Mouse (Mus musculus): Measurements from ENCODE around the gene Tnrc18. TPM values are rescaled to one million over a fixed set of nuclear protein-coding genes. Genes with fewer than 3 reads are reported as not detected.

Tnrc18 gene
- polyA plus RNA-seq, 1 experiment, result 13.2 TPM

DNA sequence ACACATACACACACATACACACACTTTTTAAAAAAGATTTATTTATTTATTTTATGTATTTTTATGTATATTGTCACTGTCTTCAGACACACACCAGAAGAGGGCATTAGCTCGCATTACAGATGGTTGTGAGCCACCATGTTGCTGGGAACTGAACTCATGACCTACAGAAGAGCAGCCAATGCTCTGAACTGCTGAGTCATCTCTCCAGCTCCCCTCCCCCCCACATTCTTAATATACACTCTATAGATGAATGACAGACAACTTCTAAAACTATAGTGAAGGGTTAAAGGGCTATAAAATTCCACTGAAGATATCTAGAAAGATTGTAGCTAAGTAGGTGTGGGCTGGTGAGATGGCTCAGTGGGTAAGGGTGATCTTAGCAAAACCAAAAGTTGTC, 13.7 kb downstream of the Tnrc18 start:
- no peak overlapping the region; the same call in 1 of the 2 replicates for H3K27ac ChIP-seq (replicated peaks; ENCODE audit: low read depth, low read length)
- no peak overlapping the region for H3K4me3 ChIP-seq (ENCODE audit: insufficient read depth, low read depth, low read length)
- H3K4me1 ChIP-seq (ENCODE audit: control insufficient read depth, insufficient read depth, insufficient read length, low read length), result peaks cover 15% of the 10 kb centered on the region; the same call in 1 of the 2 replicates

DNA sequence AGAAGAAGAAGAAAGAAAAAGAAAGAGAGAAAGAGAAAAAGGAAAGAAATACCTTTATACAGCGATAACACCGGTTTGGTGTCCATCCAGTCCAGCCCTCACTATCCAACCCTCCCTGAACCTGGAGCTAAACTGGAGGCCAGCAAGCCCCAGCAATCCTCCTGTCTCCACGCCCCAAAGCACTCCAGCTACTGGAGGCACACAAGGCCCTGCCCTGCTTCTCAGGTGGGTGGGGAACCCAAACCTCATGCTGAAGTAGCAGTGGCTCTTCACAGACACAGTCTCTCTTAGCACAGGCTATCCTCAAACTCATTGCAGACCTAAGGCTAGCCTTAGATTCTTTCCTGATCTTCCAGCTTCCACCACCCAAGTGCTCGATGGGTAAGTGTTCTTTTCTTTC, 14.6 kb downstream of the Tnrc18 start:
- H3K4me3 ChIP-seq (ENCODE audit: insufficient read depth, low read depth, low read length), result no peak overlapping the region
- H3K4me1 ChIP-seq (ENCODE audit: control insufficient read depth, insufficient read depth, insufficient read length, low read length), result peaks cover 17% of the 10 kb centered on the region
- H3K27ac ChIP-seq (replicated peaks; ENCODE audit: low read depth, low read length), result no peak overlapping the region

DNA sequence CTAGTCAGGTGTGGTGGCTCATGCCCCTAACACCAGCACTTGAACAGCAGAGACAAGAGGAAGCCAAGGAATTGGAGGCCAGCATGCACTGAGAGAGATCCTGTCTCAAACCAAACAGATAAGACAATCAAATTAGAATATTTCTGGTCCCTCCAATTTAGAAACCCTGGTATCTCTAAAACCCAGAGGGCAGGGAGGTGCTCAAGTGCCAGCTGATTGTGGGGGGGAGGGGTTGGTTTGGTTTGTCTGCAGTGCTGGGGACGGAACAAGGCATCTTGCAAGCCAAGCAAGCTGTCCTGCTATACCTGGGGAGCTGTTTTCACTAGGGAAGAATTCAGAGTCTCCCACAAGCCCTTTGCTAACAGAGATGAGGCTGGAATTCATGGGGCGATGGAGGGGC, 15.5 kb downstream of the Tnrc18 start:
- H3K4me3 ChIP-seq (ENCODE audit: insufficient read depth, low read depth, low read length), result no peak overlapping the region
- H3K4me1 ChIP-seq (ENCODE audit: control insufficient read depth, insufficient read depth, insufficient read length, low read length), result peaks cover 22% of the 10 kb centered on the region
- H3K27ac ChIP-seq (replicated peaks; ENCODE audit: low read depth, low read length), result no peak overlapping the region

DNA sequence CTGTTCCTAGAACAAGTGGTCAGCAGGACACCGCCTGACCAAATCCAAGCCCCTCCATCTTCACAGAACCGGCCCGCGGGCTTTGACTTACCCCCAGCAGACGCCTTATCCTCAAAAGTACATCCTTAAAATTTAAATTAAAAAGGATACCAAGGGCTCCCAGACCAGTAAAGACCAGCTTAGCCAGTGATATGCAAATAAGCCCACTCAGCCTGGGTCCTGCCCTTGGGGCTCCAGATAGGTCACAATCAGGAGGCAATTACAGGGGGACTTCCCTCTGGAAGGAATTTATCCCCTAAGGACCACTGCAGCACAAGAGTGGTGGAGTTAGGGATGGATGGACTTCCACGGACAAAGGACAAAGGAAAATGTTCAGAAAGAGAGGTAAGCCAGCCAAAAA, 16.8 kb downstream of the Tnrc18 start:
- no peak overlapping the region for H3K27ac ChIP-seq (replicated peaks; ENCODE audit: low read depth, low read length)

DNA sequence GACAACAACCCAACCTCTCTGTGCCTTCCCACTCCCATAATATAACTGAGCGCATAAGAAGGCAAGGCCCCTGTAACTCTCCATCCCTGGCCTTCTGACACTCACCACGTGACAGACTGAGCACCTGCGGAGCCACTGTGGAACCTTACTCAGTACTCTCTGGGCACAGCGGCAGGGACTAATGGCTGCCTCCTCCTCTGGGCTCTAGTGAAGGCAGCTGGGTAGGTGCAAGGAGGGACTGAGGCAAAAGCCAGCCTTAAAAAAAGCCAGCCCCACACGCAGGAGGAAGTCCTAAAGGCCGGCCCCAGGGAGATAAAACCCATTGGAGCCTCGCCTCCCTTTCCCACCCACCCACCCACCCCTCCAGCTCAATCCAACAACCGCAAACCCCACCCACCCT, 17.3 kb downstream of the Tnrc18 start:
- Histone ChIP-seq H3K4me1 (ENCODE audit: control insufficient read depth, insufficient read depth, insufficient read length, low read length) (peaks cover 22% of the 10 kb centered on the region), H3K27ac (replicated peaks; ENCODE audit: low read depth, low read length) (no peak overlapping the region), H3K4me3 (ENCODE audit: insufficient read depth, low read depth, low read length) (no peak overlapping the region)

More for the DNA sequence above, 16.8 kb downstream of the Tnrc18 start:
- peaks cover 22% of the 10 kb centered on the region for H3K4me1 ChIP-seq (ENCODE audit: control insufficient read depth, insufficient read depth, insufficient read length, low read length)
- H3K4me3 ChIP-seq (ENCODE audit: insufficient read depth, low read depth, low read length), result no peak overlapping the region

DNA sequence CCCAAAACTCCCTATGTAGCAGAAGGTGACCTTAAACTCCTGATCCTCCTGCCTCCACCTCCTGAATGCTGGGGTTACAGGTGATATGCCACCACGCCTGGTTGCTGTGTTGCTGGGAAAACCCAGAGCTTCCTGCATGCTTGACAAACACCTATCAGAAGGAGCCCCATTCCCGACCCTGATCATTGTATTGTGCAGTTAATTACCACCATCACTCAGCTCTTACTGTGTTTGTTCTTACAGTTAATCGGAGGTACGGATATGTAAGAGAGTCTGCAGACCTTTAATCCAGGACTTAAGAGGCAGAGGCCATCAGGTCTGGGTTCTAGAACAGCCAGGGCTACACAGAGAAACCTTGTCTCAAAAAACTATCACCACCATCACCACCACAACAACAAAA, 18.2 kb downstream of the Tnrc18 start:
- Histone ChIP-seq H3K4me1 (ENCODE audit: control insufficient read depth, insufficient read depth, insufficient read length, low read length) (peaks cover 20% of the 10 kb centered on the region), H3K4me3 (ENCODE audit: insufficient read depth, low read depth, low read length) (no peak overlapping the region), H3K27ac (replicated peaks; ENCODE audit: low read depth, low read length) (no peak overlapping the region)

DNA sequence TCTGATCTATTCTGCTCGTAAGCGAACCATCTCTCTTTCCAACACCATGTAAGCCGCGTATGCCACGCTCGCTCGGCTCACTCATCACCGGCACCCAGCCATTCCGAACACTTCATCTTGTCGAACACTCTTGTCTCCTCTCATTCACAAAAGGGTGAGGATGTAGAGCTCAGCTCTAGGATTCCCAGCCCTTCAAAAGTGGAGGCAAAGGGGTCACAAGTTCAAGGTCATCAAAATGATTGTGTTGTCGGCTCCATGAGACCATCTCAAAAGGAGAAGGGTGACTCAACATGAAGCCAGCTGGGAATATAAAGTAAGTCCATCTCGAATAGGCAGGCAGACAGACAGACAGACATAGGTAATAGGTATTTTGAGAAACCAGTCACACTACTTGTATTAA, 19.3 kb downstream of the Tnrc18 start:
- no peak overlapping the region for H3K27ac ChIP-seq (replicated peaks; ENCODE audit: low read depth, low read length)
- peaks cover 16% of the 10 kb centered on the region for H3K4me1 ChIP-seq (ENCODE audit: control insufficient read depth, insufficient read depth, insufficient read length, low read length)
- H3K4me3 ChIP-seq (ENCODE audit: insufficient read depth, low read depth, low read length), result no peak overlapping the region

DNA sequence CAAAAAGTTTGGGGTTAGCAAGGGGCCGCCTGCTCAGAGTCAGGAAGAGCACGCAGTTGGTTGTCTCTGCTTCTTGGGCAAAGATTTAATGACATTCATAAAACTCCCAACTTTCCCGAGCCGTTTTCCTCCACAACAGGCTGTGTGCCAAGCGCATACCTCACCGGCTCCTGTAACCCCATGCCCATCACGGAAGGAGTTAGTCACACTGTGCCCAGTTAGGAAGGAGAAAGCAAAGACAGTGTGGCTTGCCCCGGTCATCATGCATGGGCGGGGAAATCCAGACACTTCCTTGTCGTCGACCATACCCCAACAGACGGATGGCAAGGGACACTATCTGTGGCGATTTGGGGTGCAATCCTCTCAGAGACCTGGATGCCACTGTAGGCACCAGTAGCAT, 19.8 kb downstream of the Tnrc18 start:
- no peak overlapping the region for H3K4me3 ChIP-seq (ENCODE audit: insufficient read depth, low read depth, low read length)
- H3K27ac ChIP-seq (replicated peaks; ENCODE audit: low read depth, low read length), result no peak overlapping the region
- peaks cover 11% of the 10 kb centered on the region for H3K4me1 ChIP-seq (ENCODE audit: control insufficient read depth, insufficient read depth, insufficient read length, low read length)

DNA sequence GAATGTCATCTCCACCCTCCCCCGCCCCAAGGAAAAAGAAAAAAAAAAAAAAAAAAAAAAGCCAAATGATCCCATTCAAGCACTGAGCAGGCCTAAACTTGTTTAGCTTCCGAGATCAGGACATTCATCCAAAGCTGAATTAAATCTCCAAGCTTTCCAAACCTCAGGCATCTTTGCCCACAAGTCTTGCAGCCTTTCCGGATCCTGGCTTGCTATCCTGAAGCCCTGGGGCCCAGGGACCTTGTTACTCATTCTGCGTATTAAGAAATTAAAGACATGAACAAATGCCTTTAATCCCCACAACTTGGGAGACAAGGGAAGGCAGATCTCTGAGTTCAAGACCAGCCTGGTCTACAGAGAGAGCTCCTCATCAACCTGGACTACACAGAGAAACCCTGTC, 20.5 kb downstream of the Tnrc18 start:
- Histone ChIP-seq H3K4me3 (ENCODE audit: insufficient read depth, low read depth, low read length) (no peak overlapping the region), H3K4me1 (ENCODE audit: control insufficient read depth, insufficient read depth, insufficient read length, low read length) (peaks cover 11% of the 10 kb centered on the region), H3K27ac (replicated peaks; ENCODE audit: low read depth, low read length) (no peak overlapping the region)

DNA sequence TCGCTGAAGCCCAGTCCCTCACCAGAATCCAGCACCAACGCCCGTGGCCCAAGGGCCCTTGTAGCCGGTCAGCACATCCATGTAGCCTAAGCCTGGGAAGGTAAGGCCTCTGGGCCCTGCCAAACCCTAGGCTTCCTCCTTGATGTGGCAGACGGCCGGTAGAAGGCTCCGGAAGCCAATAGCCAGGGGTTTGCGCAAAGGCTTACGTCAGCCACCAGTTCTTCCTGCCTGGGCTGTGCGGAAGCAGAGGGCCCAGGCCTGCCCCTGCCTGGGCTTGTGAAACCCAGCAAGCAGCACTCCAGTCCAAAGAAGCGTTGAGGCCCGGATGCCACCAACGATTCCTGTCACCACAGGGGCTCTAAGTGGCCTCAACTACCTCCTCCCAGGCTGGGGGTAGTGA, 22.9 kb downstream of the Tnrc18 start:
- Histone ChIP-seq H3K4me1 (ENCODE audit: control insufficient read depth, insufficient read depth, insufficient read length, low read length) (peaks cover 11% of the 10 kb centered on the region), H3K4me3 (ENCODE audit: insufficient read depth, low read depth, low read length) (peak overlapping the region; percentile 21), H3K27ac (replicated peaks; ENCODE audit: low read depth, low read length) (peak overlapping the region; percentile 76)

DNA sequence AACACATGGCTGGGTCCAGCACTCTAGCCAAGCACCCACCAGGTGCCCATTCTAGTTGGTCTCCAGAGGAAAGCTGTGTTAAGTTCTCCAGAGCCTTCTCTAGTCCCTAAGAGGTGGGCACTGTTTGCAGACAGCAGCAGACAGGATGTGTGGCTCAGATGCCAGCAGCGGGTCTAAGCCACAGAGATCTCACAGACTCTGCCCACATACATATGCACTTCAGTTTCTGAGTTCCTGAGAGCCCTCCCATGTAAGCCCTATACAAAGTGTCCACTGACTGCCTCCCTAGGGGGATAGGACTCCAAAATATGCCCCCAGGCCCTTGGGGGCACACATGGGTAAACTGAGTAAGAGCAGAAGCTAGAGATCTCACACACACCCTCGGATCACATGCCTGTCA, 23.3 kb downstream of the Tnrc18 start:
- Histone ChIP-seq H3K4me3 (ENCODE audit: insufficient read depth, low read depth, low read length) (peak overlapping the region; percentile 21), H3K27ac (replicated peaks; ENCODE audit: low read depth, low read length) (no peak overlapping the region; the same call in 1 of the 2 replicates), H3K4me1 (ENCODE audit: control insufficient read depth, insufficient read depth, insufficient read length, low read length) (peaks cover 11% of the 10 kb centered on the region)

DNA sequence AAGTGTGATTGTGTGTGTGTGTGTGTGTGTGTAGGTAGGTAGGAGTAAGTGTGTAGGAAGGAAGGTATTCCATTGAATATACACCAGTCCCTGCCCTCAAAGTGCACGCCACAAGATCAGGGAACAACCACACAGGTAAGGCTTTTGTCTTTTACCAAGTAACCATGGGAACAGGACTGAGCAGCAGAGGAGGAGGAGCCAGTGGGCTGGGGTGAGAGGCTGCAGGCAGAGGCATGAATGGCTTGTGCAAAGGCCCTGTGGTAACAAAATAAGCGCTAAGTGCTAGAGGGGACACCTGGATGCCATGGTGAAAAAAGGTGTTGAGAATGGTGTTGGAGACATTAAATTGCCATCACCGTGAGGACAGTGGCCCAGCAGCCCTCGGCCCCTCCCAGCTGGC, 24.9 kb downstream of the Tnrc18 start:
- H3K4me1 ChIP-seq (ENCODE audit: control insufficient read depth, insufficient read depth, insufficient read length, low read length), result peaks cover 6% of the 10 kb centered on the region

DNA sequence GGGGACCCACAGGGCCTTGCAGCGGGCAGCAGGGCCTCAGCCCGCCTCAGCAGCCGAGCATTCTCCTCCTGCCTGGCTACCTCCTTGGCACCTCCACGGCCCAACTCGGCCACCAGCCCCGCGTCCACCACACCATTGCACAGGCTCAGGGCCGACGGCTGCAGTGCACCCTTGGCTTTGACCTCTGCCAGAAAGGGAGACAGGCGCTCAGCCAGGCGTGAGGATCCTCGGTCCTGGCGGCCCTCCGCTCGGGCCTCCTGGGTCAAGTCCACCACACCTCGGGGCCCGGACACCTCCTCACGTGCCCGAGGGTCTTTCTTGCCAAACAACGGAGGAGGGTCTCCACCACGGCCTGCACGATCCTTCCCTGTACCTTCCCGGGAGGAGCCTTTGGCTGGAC, 29.2 kb downstream of the Tnrc18 start:
- H3K4me3 ChIP-seq (ENCODE audit: insufficient read depth, low read depth, low read length), result no peak overlapping the region
- H3K27ac ChIP-seq (replicated peaks; ENCODE audit: low read depth, low read length), result no peak overlapping the region
- H3K4me1 ChIP-seq (ENCODE audit: control insufficient read depth, insufficient read depth, insufficient read length, low read length), result no peaks in the 10 kb centered on the region

More for the DNA sequence above, 24.9 kb downstream of the Tnrc18 start:
- no peak overlapping the region for H3K4me3 ChIP-seq (ENCODE audit: insufficient read depth, low read depth, low read length)
- H3K27ac ChIP-seq (replicated peaks; ENCODE audit: low read depth, low read length), result no peak overlapping the region

DNA sequence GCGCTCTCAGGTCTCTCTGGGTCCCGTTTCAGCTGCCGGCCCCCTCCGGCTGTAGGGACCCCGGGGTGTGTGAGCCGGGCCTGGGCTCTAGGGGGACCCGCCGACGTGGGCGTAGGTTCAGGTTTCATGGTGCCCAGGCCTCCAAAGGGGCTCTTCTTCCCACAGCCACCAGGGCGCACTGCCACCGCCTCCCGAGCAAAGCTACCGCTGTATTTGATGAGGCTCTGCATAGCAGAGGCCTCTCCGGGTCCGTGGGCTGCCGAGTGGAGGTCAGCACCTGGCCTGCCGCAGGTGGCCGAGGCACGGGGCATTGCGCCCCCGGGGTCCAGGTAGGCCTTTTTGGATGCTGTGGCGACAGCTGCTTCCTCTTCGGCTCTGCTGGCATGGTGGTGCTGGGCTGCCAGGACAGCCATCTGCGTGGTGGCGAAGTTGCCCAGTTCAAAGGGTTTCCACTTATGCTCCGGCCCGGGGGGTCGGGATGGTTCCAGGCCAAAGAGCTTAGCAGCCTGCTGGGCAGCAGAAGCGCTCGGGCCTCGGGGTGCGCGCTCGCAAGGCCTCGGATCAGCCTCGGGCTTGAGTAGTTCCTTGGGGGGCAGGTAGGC, 30.1 kb downstream of the Tnrc18 start:
- H3K4me3 ChIP-seq (ENCODE audit: insufficient read depth, low read depth, low read length), result no peak overlapping the region
- no peaks in the 10 kb centered on the region for H3K4me1 ChIP-seq (ENCODE audit: control insufficient read depth, insufficient read depth, insufficient read length, low read length)

DNA sequence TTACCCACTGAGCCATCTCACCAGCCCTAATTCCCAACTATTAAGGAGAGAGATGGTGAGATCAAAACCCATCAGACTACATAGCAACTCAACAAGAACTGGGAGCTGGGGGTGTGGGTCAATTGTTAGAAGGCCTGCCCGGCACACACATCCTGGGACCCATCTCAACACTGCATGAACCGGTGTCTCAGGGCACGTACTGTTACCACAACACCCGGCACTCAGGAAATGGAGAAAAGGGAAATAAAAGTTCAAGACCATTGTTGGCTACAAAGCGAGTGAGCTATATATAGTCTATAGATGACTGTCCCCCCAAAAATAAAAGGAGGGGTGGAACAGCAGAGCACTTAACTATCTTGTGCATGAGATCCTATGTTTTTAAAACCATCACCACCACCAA, 30.8 kb downstream of the Tnrc18 start:
- H3K4me3 ChIP-seq (ENCODE audit: insufficient read depth, low read depth, low read length), result no peak overlapping the region
- H3K4me1 ChIP-seq (ENCODE audit: control insufficient read depth, insufficient read depth, insufficient read length, low read length), result no peaks in the 10 kb centered on the region
- no peak overlapping the region for H3K27ac ChIP-seq (replicated peaks; ENCODE audit: low read depth, low read length)

More for the DNA sequence above, 30.1 kb downstream of the Tnrc18 start:
- H3K27ac ChIP-seq (replicated peaks; ENCODE audit: low read depth, low read length), result no peak overlapping the region

DNA sequence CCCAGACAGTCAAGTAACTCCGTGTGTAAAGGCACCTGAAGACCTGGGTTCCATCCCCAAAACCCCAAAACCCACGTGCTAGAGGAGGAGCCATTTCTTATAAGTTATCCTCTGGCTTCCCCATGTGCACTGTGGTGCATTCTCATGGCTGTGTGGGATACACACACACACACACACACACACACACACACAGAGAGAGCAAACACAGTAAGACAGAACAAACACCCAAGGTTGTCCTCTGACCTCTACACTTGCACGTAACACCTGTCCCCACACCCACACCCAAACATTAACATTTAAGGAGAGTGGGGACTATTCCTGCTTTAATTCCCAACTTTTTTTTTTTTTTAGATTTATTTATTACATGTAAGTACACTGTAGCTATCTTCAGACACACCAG, 31.2 kb downstream of the Tnrc18 start:
- H3K27ac ChIP-seq (replicated peaks; ENCODE audit: low read depth, low read length), result no peak overlapping the region
- H3K4me1 ChIP-seq (ENCODE audit: control insufficient read depth, insufficient read depth, insufficient read length, low read length), result no peaks in the 10 kb centered on the region; the same call in 1 of the 2 replicates
- no peak overlapping the region for H3K4me3 ChIP-seq (ENCODE audit: insufficient read depth, low read depth, low read length)

Data from brown adipose tissue, adult 24 weeks (tissue).